Mouse (Mus musculus): ENCODE data around the gene Ednra. TPM values are rescaled to one million over a fixed set of nuclear protein-coding genes. Genes with fewer than 3 reads are reported as not detected.

Ednra gene
- polyA plus RNA-seq, 1 experiment from 2014 or later: 3.2 TPM

DNA sequence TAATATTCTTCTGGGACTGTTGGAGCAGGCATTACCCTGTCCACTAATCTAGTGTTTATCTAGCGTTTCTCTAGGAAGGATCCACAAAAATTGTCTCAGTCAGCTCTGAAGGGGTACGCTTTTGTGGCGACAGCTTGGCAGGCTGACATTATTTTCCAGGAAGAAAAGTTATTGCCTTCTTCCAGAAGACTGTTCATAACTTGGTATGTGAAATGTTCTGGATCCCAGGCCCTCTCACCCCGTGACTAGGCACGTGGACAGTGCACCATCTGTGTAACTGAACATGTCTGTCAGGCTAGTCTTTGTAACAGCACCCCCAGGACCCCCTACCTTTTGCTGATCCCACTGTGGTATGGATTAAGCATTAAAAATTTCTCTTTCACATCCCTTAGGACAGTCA, 1.1 kb upstream of the Ednra start:
- Histone ChIP-seq H3K36me3 (replicated peaks; ENCODE audit: insufficient read depth, low read length) (no peaks in the 10 kb centered on the region), H3K4me3 (ENCODE audit: low read depth, low read length) (no peak overlapping the region), H3K4me2 (ENCODE audit: low read depth, low read length) (no peak overlapping the region), H3K27me3 (ENCODE audit: insufficient read depth, low read length) (no peaks in the 10 kb centered on the region), H3K9me3 (ENCODE audit: low read length) (no peaks in the 10 kb centered on the region), H3K27ac (ENCODE audit: low read depth) (no peak overlapping the region), H3K4me1 (ENCODE audit: insufficient read depth) (0 out of 2 replicates have a peak, but pooled peaks cover 3% of the 10 kb centered on the region), H3K9ac (replicated peaks) (no peak overlapping the region)
- ATAC-seq (no peak), DNase-seq (no peak)
- TF ChIP-seq CTCF (IDR thresholded peaks at IDR 0.05; ENCODE audit: low read depth): no peak
- no peak for TF ChIP-seq EP300 (IDR thresholded peaks at IDR 0.05; ENCODE audit: low read depth)
- 67% methylated on average over 5 of the region's 5 CpGs for WGBS (ENCODE audit: insufficient replicate concordance)

DNA sequence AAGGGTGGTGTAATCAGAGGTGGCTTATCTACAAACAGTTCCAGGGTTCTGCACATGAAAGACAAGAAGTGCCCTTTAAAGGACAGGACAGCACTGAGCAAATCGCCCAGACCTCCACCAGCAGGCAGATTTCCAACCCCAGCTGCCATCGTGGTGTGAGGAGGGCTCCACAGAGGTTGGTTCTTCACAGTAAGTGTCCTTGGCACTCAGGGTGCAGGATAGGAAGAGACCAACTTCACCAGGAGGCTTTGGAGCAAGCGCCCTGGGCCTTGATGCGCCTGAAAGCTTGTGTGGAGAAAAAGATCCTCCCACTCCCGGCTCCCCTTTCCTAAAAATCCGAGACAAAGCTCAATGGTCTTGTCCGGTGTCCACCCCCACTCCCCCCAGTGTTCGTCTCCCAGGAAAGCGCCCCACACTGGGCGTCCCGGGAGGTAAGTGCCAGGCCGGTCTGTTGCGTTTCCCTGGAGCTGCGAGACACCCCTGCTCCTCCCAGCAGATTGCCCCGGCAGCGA, 674 bp downstream of the Ednra start:
- peak overlapping the region; percentile 57; the same call in 1 of the 2 replicates for H3K27ac ChIP-seq (ENCODE audit: low read depth)
- 0 out of 2 replicates have a peak, but pooled peaks cover 3% of the 10 kb centered on the region for H3K4me1 ChIP-seq (ENCODE audit: insufficient read depth)
- no peak for DNase-seq
- 0 out of 2 replicates have a peak, but pooled peaks have one; percentile 5 for ATAC-seq
- TF ChIP-seq EP300 (IDR thresholded peaks at IDR 0.05; ENCODE audit: low read depth): no peak
- no peak for TF ChIP-seq CTCF (IDR thresholded peaks at IDR 0.05; ENCODE audit: low read depth)
- 2% methylated on average over 16 of the region's 16 CpGs for WGBS (ENCODE audit: insufficient replicate concordance)
- peak overlapping the region; percentile 71 for H3K4me2 ChIP-seq (ENCODE audit: low read depth, low read length)
- H3K36me3 ChIP-seq (replicated peaks; ENCODE audit: insufficient read depth, low read length): no peaks in the 10 kb centered on the region
- H3K9ac ChIP-seq (replicated peaks): peak overlapping the region; percentile 53; the same call in 1 of the 2 replicates
- no peaks in the 10 kb centered on the region for H3K9me3 ChIP-seq (ENCODE audit: low read length)
- H3K27me3 ChIP-seq (ENCODE audit: insufficient read depth, low read length): no peaks in the 10 kb centered on the region
- H3K4me3 ChIP-seq (ENCODE audit: low read depth, low read length): peak overlapping the region; percentile 46

DNA sequence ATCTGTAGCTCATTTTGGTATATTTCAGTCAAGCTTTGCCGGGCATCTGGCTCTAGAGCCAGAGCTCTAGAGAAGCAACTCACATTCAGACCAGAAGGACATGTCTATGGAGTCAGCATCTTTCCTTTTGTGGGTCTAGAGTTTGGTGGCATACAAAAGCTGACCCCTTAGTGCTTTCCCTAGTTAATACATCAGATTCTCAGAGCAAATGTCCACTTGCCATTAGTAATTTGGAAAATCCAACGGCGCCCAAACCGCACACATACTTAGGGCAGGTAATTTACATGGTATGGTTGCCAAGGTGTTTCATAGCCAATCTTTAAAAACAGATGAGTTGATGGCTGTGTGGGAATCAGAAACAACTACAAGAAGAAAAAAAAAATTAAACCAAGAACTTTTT, 1.2 kb downstream of the Ednra start:
- TF ChIP-seq CTCF (IDR thresholded peaks at IDR 0.05; ENCODE audit: low read depth) (no peak), EP300 (IDR thresholded peaks at IDR 0.05; ENCODE audit: low read depth) (no peak)
- Histone ChIP-seq H3K4me3 (ENCODE audit: low read depth, low read length) (0 out of 2 replicates have a peak overlapping the region, but pooled peaks have one; percentile 46), H3K27ac (ENCODE audit: low read depth) (no peak overlapping the region), H3K27me3 (ENCODE audit: insufficient read depth, low read length) (no peaks in the 10 kb centered on the region), H3K36me3 (replicated peaks; ENCODE audit: insufficient read depth, low read length) (no peaks in the 10 kb centered on the region), H3K4me2 (ENCODE audit: low read depth, low read length) (0 out of 2 replicates have a peak overlapping the region, but pooled peaks have one; percentile 71), H3K9ac (replicated peaks) (no peak overlapping the region), H3K4me1 (ENCODE audit: insufficient read depth) (0 out of 2 replicates have a peak, but pooled peaks cover 3% of the 10 kb centered on the region), H3K9me3 (ENCODE audit: low read length) (no peaks in the 10 kb centered on the region)
- 72% methylated on average over 4 of the region's 4 CpGs for WGBS (ENCODE audit: insufficient replicate concordance)
- ATAC-seq: no peak
- DNase-seq: no peak

GRCm38 (mm10) chr8:77718933-77719332, 5.3 kb downstream of the Ednra start:
- H3K4me2 ChIP-seq (ENCODE audit: low read depth, low read length): no peak overlapping the region
- H3K9me3 ChIP-seq (ENCODE audit: low read length): no peaks in the 10 kb centered on the region
- no peak overlapping the region for H3K9ac ChIP-seq (replicated peaks)
- no peak overlapping the region for H3K27ac ChIP-seq (ENCODE audit: low read depth)
- TF ChIP-seq EP300 (IDR thresholded peaks at IDR 0.05; ENCODE audit: low read depth): no peak
- TF ChIP-seq CTCF (IDR thresholded peaks at IDR 0.05; ENCODE audit: low read depth): no peak
- no peak for ATAC-seq
- 0 out of 2 replicates have a peak, but pooled peaks cover 3% of the 10 kb centered on the region for H3K4me1 ChIP-seq (ENCODE audit: insufficient read depth)
- WGBS (ENCODE audit: insufficient replicate concordance): 78% methylated on average over 2 of the region's 2 CpGs
- DNase-seq: no peak
- H3K36me3 ChIP-seq (replicated peaks; ENCODE audit: insufficient read depth, low read length): no peaks in the 10 kb centered on the region
- H3K4me3 ChIP-seq (ENCODE audit: low read depth, low read length): no peak overlapping the region
- H3K27me3 ChIP-seq (ENCODE audit: insufficient read depth, low read length): no peaks in the 10 kb centered on the region

DNA sequence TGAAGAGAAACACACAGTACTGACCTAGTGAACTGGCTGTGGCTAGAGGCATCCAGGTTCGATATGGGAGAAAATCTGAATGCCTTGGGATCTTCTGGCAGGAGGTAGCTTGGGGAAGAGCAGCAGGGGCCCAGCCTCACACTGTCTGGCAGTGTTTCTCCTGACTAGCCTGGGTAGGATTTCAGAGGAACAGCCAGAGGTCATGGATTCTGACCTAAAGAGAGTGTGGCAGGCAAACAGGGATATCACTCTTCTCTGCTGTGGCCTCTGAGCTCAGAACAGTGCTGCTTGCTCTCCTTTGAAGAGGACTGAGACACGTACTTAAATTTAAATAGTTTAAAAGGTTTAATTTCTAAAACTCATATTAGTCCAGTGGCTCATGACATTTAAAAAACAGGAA, 7.2 kb downstream of the Ednra start:
- H3K27me3 ChIP-seq (ENCODE audit: insufficient read depth, low read length): no peaks in the 10 kb centered on the region
- no peak overlapping the region for H3K9ac ChIP-seq (replicated peaks)
- ATAC-seq (no peak), DNase-seq (no peak)
- no peak overlapping the region for H3K4me3 ChIP-seq (ENCODE audit: low read depth, low read length)
- H3K4me1 ChIP-seq (ENCODE audit: insufficient read depth): no peaks in the 10 kb centered on the region
- H3K4me2 ChIP-seq (ENCODE audit: low read depth, low read length): no peak overlapping the region
- no peaks in the 10 kb centered on the region for H3K36me3 ChIP-seq (replicated peaks; ENCODE audit: insufficient read depth, low read length)
- WGBS (ENCODE audit: insufficient replicate concordance): 43% methylated on average over 2 of the region's 2 CpGs
- TF ChIP-seq CTCF (IDR thresholded peaks at IDR 0.05; ENCODE audit: low read depth): no peak
- H3K9me3 ChIP-seq (ENCODE audit: low read length): no peaks in the 10 kb centered on the region
- H3K27ac ChIP-seq (ENCODE audit: low read depth): no peak overlapping the region

- no peaks in the 10 kb centered on the region for H3K9me3 ChIP-seq (ENCODE audit: low read length)
- DNase-seq (no peak), ATAC-seq (no peak)
- H3K36me3 ChIP-seq (replicated peaks; ENCODE audit: insufficient read depth, low read length): no peaks in the 10 kb centered on the region
- H3K27ac ChIP-seq (ENCODE audit: low read depth): no peak overlapping the region
- 76% methylated on average over 7 of the region's 7 CpGs for WGBS (ENCODE audit: insufficient replicate concordance)
- H3K27me3 ChIP-seq (ENCODE audit: insufficient read depth, low read length): no peaks in the 10 kb centered on the region
- TF ChIP-seq CTCF (IDR thresholded peaks at IDR 0.05; ENCODE audit: low read depth): no peak
- TF ChIP-seq EP300 (IDR thresholded peaks at IDR 0.05; ENCODE audit: low read depth): no peak
- no peak overlapping the region for H3K4me2 ChIP-seq (ENCODE audit: low read depth, low read length)
- no peaks in the 10 kb centered on the region for H3K4me1 ChIP-seq (ENCODE audit: insufficient read depth)
- H3K4me3 ChIP-seq (ENCODE audit: low read depth, low read length): no peak overlapping the region
- H3K9ac ChIP-seq (replicated peaks): no peak overlapping the region
These were observed 9.8 kb downstream of the Ednra start for GRCm38 (mm10) chr8:77714455-77714854.
